Mouse (Mus musculus): ENCODE measurements around the gene Togaram2.

The Togaram2 gene

DNA sequence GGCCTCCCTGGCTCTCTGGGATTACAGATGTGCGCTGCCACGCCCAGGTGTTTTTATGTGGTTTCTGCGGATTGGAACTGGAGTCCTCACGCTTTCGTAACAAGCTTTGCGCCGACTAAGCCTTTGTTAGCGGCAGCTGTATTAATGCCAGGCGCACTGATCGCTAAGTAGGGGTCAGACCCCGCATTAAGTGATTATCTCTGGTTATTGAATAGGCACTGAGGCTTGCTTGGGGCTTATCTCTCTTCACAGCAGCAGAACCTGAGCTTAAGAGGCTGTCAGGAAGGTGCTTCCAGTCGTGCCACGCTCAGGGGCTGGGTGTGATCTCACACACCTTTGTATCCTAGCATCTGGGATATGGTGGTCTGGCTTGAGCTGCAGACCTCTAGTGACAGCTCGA, 8.6 kb downstream of the Togaram2 start:
- no peak for DNase-seq (ENCODE audit: extremely low read depth, insufficient read length, low spot score)

DNA sequence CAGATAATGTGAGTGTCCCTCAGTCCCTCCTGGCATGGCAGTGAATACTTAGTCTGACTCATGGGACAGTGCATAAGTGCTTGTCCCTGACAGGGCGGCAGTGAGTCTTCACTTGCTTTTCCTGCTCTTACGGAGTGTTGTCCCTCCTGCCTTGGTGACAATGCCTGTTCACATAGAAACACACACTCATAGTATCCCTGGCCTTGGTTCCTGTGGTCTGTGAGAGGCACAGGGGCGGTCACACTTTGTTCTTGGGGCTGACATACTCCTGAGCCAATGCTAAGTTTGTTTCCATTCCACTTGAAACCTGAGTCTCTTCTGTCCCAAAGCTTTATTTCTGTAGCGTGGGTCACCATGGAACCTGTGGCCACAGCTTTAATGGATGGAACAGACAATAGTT, 9.3 kb downstream of the Togaram2 start:
- DNase-seq (ENCODE audit: extremely low read depth, insufficient read length, low spot score): no peak

DNA sequence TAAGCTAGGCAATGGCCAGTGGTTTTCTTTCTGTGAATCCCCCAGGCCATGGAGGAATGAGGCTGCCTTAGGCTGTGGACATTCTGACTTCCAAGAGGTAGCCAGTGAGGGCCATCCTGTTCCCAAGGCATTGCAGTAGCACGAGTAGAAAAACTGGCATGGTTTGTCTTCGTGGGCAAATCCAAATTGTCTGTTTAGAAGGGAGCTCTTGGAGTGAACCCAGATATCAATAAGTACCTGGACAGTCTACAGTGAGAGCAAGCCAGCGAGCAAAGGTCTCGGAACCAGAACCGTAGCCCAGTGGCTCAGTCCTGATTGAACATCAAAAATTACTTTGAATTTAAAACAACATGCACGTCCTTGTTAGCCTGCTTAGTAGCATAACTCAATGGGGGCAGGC, 10.2 kb downstream of the Togaram2 start:
- DNase-seq (ENCODE audit: extremely low read depth, insufficient read length, low spot score): no peak

DNA sequence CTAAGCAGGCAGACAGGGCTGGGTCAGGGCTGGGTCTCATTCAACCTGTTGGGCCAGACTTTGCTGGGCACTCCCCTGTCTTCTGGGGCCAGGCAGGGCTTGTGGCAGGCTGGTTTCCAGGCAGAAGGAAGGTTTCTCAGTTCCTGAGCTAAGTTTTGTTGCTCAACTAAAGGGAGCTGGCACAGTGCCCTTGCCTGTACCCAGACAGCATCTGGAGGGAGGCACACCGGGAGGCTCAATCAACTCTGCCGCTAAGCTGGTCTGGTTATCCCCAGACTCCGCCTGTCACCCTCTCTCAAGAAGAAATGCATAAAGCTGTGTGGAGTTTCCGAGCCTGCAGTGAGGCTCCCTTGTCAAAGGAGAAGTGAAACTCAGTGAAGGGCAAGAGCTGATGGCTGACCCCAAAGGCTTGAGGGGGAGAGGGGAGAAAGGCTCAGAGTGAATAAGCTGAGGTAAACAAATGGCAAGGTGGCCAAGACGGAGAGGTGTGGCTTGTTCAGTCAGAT, 11.1 kb downstream of the Togaram2 start:
- DNase-seq (ENCODE audit: extremely low read depth, insufficient read length, low spot score): no peak

DNA sequence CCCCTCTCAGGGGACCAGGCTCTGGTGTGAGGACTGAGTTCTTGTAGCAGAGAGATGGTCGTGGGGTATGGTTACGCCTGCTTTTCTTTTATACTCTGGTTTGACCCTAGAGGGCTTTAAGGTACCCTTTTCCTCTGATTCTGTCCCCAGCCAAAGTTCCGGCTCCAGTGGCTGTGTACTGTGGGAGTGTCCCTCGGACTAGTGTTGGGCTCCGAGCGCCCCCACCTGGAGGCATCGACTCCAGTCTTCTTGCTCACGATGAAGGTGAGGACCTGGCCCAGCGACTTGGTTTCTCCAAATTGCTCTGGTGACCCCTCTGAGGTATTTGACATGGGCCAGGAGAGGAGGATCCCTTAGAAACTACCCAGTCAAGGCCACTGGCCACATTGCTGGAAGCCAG, 14.4 kb downstream of the Togaram2 start:
- no peak for DNase-seq (ENCODE audit: extremely low read depth, insufficient read length, low spot score)

DNA sequence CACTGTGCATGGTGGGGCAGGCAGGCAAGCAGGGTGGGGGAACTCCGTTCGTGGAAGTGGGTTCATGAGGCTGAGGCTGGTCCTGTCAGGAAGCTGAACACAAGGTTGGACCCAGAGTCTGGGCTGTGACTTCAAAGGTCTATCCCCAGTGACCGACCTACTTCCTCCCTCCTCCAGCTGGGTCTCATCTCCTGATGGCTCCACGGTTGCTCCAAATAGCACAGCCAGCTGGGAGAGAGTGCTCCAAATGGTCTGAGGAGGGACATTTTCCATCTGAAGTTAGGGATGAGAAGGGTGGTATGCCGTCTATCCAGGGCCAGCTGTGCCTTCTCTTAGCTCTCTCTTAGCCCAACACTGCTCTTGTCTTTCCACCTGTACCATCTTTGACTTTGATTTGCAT, 16.8 kb downstream of the Togaram2 start:
- no peak for DNase-seq (ENCODE audit: extremely low read depth, insufficient read length, low spot score)

DNA sequence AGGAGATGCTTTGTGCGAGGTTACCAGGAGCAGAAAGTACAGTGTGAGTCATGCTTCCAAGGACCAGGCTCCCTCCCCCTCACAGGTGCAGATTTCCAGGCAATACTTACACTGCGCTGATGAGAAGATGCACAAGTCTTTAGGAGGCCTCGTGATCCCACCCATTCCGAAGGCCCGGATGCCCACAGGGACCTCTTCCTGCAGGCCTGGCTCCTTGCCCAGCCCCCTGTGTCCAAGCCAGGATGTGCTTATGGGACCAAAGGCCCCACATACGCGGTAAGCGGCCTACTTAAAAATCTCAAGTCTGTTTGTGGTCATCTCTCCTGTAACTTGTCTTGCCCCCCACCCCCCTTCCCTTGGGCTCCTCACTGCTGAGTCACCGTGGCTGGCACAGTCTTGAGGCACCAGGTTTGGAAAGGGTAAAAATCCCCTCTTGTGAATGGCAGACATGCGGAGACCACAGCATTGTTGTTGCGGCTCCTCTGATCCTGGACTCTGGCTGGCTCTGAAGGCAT, 18.4 kb downstream of the Togaram2 start:
- peak; percentile 90 for DNase-seq (ENCODE audit: extremely low read depth, insufficient read length, low spot score)

DNA sequence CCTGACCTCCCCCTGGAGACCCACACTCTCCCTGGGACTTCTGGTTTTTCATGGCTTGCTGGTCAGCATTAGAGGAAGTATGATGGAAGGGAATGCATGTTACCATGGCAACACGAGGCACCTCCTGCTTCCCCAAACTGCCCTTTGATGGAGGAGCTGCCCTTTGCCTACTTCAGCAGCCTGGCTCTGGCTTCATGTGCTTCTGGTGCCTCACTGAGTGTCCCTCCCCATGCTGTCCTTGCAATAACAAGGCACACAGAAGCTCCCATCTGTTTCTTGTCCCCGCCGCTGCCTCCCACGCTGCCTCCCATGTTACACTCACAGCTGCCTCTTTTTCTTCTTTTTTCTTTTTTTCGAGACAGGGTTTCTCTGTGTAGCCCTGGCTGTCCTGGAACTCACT, 20.3 kb downstream of the Togaram2 start:
- no peak for DNase-seq (ENCODE audit: extremely low read depth, insufficient read length, low spot score)

DNA sequence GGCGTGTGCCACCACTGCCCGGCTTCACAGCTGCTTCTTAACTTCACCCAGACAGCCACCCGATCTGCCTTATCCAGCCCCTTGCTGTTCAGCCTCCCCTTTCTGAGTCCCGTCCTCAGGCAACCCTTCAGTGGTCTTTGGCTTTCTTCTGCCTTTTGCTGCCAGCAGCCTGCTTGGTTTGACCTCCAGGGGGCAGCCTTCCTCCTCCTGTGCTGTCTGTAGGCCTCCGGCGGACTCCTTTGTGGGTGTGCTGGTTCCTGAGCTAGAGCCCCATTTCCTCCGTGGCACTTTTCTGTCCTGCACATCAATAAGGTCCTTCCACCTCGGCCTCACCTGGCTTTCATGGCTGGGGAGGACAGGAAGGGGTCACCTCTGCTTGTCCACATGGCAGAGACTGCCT, 20.7 kb downstream of the Togaram2 start:
- no peak for DNase-seq (ENCODE audit: extremely low read depth, insufficient read length, low spot score)

DNA sequence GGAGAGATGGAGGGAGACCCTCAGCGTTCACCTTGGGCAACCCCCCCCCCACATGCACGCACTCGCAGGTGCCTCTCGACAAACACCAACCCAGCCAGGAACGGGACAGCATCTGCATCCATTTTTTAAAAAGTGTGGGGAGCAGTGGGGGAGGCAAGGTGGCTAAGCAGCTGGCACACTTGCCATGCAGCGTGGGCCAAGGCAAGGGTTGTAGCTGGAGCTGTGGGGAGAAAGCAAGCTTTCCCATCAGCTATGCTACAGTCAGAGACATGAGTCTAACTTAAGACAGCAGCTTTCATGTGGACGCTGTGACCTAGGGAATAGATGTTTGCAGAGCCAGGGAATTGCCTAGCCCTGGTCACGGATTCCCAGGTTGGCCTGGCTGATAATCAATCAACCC, 22.1 kb downstream of the Togaram2 start:
- DNase-seq (ENCODE audit: extremely low read depth, insufficient read length, low spot score): no peak

DNA sequence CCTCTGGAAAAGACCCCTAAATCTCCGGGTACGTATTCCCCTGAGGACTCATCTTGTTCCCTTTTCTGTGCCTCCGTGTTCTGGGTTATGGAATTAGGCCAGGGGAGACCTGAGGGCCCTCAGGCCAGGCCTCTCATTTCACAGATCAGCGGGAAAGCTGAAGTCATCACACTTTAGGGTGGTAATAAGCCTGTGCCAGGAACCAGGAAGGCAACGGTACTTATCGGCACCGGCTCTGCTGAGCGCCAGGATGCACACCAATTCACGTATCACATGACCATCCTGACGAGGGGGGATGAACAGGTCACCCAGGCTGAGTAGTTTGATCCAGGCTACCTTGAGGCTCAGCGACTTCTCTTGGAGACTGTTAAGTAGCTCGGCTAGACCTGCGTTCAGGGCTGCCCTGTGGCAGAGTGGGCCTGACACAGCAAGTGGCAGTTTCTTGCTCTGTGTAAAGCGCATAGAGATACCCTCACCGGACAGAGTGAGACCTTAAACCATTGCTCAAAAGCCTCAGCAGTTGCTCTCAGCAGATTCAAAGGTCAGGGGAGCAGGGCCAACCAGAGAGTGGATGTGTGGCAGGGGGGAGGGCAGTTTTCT, 22.8 kb downstream of the Togaram2 start:
- DNase-seq (ENCODE audit: extremely low read depth, insufficient read length, low spot score): no peak

DNA sequence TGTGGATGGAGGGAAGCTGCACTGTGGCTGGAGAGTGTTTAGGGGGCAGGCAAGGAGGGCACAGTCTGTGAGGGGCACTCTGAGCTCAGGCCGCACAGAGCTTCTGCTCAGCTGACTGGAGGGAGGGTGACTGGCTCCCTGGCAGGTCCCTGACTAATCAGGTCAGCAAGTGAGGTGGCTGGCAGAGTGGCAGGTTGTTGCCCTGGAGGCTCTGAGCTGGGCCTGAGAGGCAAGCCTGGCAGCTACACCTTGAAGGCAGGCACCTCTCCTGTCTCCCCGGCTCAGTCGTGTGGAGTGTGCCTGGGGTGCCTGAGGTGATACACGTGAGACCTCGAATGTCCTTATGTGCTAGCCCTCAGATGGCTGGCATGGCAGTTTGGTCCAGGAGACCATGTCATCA, 23.3 kb downstream of the Togaram2 start:
- DNase-seq (ENCODE audit: extremely low read depth, insufficient read length, low spot score): no peak

DNA sequence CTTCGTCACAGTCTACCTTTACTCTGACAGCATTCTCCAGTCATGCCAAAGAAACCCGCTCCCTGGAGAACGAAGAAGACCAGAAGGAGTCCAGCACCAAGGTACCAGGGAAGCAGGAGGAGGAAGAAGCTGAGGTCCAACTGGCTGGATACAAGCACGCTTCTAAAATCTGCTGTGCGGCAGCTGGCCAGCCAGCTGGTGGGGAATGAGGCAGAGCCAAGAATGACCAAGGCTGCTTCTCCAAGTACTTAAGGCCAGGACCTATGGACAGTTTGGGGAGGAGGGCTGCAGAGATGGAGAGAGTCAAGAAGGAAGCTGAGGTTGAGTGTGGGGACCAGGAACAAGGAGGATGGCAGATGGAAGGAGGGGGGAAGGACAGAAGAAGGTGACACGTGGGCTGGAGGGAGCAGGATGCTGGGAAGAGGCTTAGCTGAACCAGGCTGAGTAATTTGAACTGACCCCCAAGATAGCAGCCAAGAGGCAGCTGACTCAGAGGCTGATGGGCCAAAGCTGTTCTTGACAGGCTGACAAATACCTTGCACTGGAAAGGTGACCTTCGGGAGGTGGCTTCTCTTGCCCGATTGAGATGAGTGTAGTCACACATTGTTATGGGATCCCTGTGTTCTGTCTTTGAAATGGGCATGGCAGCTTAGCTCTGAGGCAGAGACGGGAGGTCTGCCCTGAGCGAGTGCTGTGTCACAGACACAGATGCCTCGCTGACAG, 25.0 kb downstream of the Togaram2 start:
- no peak for DNase-seq (ENCODE audit: extremely low read depth, insufficient read length, low spot score)

DNA sequence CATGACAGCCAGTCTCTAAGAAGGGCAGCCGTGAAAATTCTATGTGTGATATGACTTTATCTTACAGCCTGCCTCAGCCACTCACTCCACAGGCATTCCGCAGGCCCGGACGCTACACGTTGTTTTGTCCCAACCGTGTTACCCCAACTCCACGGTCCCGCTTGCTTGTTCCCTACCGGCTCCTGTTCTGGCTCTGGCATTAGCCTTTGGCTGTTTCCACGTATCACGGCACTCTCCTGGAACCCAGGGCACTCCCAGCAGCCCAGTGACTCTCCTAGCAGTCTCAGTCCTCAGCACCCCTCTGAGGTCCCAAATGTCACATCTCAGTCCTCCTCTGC, 25.5 kb downstream of the Togaram2 start:
- no peak for DNase-seq (ENCODE audit: extremely low read depth, insufficient read length, low spot score)

DNA sequence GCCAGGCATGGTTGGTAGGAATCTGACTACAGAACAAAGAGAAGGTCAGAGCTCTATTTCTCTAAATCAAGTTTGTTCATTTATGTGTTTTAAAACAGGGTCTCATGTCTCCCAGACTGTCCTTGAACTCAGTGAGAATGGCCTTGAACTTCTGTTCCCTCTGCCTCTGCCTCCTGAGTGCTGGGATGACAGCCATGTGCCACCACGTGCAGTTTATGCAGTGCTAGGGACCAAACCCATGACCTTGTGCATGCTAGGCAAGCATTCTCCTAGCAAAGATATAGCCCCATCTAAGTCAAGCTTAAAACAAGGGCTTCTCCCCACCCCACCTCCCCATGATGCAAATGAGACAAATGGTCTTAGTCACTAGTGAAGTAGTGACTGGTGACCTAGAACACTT, 32.1 kb downstream of the Togaram2 start:
- no peak for DNase-seq (ENCODE audit: extremely low read depth, insufficient read length, low spot score)

DNA sequence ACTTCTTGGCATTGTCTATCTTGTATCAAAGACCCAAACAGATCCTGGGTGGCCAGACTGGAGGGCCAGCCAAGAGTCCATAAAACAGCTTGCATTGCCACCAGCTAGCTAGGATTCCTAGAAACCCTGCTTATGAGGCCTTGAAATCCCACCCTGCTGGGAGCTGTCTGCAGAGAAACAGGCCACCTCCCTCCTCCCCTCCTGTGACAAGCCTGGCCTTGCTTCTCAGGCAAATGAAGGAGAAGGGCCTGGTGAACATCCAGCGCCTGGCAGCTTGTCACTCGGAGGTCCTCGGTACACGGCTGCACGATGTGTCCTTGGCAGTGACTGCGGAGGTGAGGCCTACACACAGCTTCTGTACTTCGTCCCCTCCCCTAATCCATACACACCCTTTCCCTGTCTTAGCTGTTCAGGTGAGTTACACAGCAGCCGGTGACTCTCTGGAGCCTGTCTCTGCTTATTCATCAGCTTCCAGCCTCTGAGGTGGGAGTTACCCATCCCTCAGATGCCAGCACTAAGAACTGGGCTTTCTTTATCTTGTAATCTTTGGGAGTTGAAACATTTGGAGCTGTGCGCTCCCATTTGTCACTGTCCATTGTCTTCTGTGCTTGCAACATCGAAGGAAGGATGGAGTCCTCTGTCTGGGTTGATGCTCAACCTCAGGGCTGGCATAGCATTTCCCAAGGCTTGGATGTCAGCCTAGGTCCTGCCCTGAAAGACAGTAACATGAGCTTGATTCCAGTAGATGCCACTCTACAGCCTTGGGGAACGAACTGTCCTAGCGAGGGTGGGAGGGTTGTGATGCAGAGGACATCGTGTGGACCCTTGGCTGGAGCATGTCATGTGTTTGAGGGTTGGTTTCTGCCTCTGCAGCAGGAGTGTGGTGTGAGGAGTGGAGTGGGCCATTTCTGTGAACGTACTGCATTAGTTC, 32.8 kb downstream of the Togaram2 start:
- no peak for DNase-seq (ENCODE audit: extremely low read depth, insufficient read length, low spot score)

DNA sequence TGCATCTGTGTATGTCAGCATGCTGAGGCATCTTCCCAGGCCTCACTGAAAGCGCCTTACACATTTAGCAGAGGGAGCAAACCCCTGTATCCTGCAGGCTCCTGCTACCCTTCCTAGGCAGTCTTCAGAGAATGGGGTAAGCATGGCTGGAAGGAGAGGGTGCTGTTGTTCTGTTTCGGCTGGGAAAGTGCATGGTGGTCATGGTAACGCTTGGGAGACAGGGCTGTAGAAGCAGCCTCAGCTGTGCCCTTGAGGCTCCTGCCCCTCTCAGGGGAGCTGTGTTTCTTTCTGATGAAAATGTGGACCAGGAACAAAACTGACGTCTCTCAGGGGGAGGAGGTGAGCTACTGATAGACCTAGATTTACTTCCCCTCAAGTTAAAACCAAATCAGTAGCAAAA, 34.7 kb downstream of the Togaram2 start:
- DNase-seq (ENCODE audit: extremely low read depth, insufficient read length, low spot score): no peak

DNA sequence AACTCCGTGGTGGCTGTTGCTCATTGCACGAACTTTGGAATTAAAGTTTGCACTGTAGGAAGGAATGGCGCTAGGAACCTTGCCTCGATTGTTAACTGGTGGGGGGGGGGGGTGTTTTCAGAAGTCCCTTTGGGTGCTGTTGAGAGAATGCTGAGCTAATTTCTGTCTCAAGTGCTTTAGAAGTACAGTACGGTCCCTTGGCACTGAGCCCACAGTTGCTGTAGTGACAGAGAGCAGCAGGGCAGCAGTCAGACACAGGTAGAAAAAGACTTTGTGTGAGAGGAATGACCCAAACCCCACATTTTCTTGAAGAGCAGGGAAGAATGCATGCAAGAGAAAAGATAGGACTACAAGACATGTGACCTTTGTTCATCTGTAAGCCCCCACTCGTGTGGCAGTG, 39.2 kb downstream of the Togaram2 start:
- DNase-seq (ENCODE audit: extremely low read depth, insufficient read length, low spot score): no peak

DNA sequence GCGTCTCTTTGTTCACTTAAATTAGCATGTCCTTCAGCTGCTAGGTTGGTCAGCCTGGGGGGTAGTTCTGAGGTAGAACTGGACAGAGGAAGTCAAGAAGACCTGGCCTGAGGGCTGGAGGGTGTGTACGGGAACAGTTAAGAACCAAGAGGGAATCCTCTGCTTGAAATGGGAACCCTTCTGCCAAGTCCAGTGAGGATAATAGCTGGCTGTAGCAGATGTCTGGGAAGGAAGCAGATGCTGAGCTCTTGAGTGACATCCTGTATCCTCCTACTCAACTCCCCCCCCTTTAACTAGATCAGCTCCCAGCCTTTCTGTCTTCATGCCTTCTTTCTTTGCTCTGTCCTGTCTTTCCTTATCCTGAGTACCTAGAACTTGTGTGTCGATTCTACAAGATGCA, 42.0 kb downstream of the Togaram2 start:
- DNase-seq (ENCODE audit: extremely low read depth, insufficient read length, low spot score): no peak

DNA sequence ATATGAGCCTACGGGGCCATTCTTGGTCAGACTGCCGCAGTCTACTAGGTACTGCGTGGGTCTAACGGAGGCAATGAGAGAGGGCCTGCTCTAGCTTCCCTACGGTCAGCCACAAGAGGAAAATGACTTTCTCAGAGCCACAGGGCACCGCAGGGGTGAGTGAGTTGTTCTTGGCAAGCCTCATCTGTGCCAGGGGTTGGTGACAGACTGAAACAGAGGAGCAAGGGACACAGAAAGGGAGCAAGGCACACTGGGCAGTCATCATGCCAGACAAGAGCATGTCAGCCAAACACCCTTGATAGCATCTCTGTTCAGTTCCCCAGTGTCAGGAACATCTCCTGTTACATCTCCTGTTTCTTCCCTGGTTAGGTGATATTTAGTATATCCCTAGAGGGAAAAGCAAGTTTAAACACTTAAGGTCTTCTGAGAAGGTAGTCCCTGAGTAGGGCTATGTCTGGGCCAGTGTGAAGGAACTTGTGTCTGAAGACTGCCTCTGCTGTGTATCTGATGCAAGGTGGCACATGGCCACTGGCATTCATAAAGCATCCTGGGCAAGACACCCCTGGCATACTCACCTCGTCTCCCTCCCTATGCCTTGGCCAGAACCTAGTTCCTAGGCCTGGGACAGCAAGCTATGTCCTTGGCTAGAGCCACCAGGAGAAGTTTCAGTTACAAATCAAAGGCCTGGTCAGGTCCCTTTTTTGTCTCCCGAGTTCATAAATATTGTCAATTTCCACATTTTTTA, 45.0 kb downstream of the Togaram2 start:
- no peak for DNase-seq (ENCODE audit: extremely low read depth, insufficient read length, low spot score)

DNA sequence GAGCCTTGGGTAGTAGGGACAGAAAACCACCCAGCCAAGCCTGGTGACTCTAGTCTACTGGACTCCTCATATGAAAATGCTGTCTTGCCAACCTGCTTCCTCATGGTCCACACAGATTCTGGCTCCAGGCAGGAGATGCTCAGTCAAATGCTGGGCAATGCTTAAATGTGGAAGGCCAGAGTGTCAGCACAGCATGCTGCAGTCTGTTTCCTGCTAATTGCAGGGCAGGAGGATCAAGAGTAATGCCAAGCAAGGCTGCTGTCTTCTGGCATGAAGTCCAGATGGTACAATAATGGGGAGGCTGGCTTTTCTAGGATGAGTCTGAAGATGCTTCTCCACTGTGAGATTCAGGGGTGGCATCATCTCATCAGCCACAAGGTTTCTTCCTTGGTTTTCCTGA, 47.4 kb downstream of the Togaram2 start:
- no peak for DNase-seq (ENCODE audit: extremely low read depth, insufficient read length, low spot score)
